Mouse (Mus musculus) forebrain, embryonic 12.5 days (tissue): Measurements from ENCODE around the gene Rims3. TPM values are rescaled to one million over a fixed set of nuclear protein-coding genes. Genes with fewer than 3 reads are reported as not detected.

Source experiments
- microRNA-seq: library from miRNA; unstranded; fragments of <30 nt; microRNA quantifications from one replicate; pipeline ENCODE4, GENCODE M21; 2017
- polyA plus RNA-seq: library from polyadenylated mRNA; unstranded; fragments of >200 nt; fragmentation: Nextera tagmentation; extraction: Ambion mirVana; gene quantifications from 2 replicates; pipeline ENCODE4 v1.2.1, GENCODE M21; 2016

Rims3 gene
- polyA plus RNA-seq, 1 experiment from 2014 or later, result 6.2 TPM

Small RNA genes within 50 kb of the gene (microRNA-seq; reads per million reads assigned to microRNA genes)
- not detected for gene Gm23936

Other genes starting within 250 kb of the Rims3 start
- 4.2 and 4.8 TPM in 2 replicates for gene Cited4, start 188.2 kb upstream of the Rims3 start, polyA plus RNA-seq
- gene Kcnq4, start 106.2 kb upstream of the Rims3 start, polyA plus RNA-seq, result 3.1 and 3.5 TPM in 2 replicates
- gene Nfyc, start 23.2 kb upstream of the Rims3 start, polyA plus RNA-seq, result 110 and 117 TPM in 2 replicates
- 36.3 and 38.3 TPM in 2 replicates for gene Exo5, start 70.2 kb downstream of the Rims3 start, polyA plus RNA-seq
- 9.5 and 9.6 TPM in 2 replicates for gene Zfp69, start 96.9 kb downstream of the Rims3 start, polyA plus RNA-seq
- gene Smap2, start 162.4 kb downstream of the Rims3 start, polyA plus RNA-seq, result 28.2 and 29.1 TPM in 2 replicates
- gene Col9a2, start 184.6 kb downstream of the Rims3 start, polyA plus RNA-seq, result 5.6 and 7.9 TPM in 2 replicates
- gene Zmpste24, start 243.4 kb downstream of the Rims3 start, polyA plus RNA-seq, result 33.3 and 35.0 TPM in 2 replicates